Mouse (Mus musculus): ENCODE measurements around the gene Kcnj2.

Kcnj2 gene

GRCm38 (mm10) chr11:111070460-111070859 lies 4.5 kb downstream of the Kcnj2 start:
- no peak for TF ChIP-seq GATA4 (IDR thresholded peaks at IDR 0.05; ENCODE audit: insufficient replicate concordance, low read length)

GRCm38 (mm10) chr11:111074131-111074530 lies 8.2 kb downstream of the Kcnj2 start:
- TF ChIP-seq GATA4 (IDR thresholded peaks at IDR 0.05; ENCODE audit: insufficient replicate concordance, low read length), result no peak

DNA sequence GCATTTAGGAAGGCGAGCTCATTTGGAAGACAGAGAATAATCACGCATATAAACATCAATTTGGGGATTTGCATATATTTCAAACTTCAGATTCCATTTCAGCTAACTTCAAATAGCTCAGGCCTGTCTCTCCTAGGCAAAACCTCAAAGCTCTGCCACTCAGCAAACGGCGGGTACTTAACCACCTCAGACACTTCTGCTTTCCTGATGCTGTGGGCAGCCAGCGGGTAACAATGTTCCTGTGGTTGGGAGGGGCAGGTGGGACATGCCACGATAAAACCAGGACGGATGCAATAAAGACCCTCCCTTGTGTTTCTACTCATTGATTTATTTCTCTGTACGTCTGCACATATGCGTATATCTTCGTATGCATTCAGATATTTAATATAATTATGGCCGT lies 12.1 kb downstream of the Kcnj2 start:
- no peak for TF ChIP-seq GATA4 (IDR thresholded peaks at IDR 0.05; ENCODE audit: insufficient replicate concordance, low read length)

- no peak for TF ChIP-seq GATA4 (IDR thresholded peaks at IDR 0.05; ENCODE audit: insufficient replicate concordance, low read length)
Measured at GRCm38 (mm10) chr11:111083009-111083408, 17.0 kb downstream of the Kcnj2 start.

GRCm38 (mm10) chr11:111086933-111087332 lies 21.0 kb downstream of the Kcnj2 start:
- no peak for TF ChIP-seq GATA4 (IDR thresholded peaks at IDR 0.05; ENCODE audit: insufficient replicate concordance, low read length)

- TF ChIP-seq GATA4 (IDR thresholded peaks at IDR 0.05; ENCODE audit: insufficient replicate concordance, low read length), result no peak
Measured at GRCm38 (mm10) chr11:111088226-111088625, 22.3 kb downstream of the Kcnj2 start.

GRCm38 (mm10) chr11:111088812-111089211 lies 22.8 kb downstream of the Kcnj2 start:
- no peak for TF ChIP-seq GATA4 (IDR thresholded peaks at IDR 0.05; ENCODE audit: insufficient replicate concordance, low read length)

DNA sequence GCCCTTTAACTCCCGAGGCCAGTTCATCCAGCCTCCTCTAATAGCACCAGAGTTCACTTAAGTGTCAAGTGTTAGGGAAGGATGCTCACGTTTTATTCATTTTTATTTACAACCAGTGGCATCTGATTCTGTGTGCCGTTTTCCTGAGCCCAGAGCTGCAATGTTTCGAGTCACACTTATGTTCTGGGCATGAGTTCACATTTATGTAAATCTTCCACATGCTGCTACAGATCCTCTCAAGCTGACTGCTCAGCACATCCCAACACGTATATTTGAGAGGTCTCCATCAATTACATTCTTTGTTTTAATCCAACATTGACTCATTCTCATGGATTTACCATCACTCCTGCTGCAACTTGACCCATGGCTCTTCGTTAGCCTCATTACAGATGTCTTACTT lies 25.2 kb downstream of the Kcnj2 start:
- TF ChIP-seq GATA4 (IDR thresholded peaks at IDR 0.05; ENCODE audit: insufficient replicate concordance, low read length), result no peak

DNA sequence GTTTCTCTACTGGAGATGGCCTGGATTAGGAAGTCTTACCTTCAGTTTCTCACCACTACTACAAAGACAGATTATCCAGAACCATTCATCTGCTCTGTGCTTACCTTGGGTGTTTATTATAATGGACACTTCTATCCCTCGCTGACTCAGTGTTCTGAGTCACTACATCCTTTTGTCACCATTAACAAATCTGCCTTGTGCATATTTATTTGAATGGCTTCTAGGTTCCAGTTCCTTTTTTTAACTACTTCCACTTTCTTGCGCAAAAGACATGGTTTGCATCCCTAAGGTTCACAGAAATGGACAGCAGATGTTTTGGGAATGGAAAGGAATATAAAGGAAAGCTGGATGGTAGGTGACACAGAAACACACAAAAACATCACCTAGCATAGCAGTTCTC lies 27.0 kb downstream of the Kcnj2 start:
- TF ChIP-seq GATA4 (IDR thresholded peaks at IDR 0.05; ENCODE audit: insufficient replicate concordance, low read length), result no peak

DNA sequence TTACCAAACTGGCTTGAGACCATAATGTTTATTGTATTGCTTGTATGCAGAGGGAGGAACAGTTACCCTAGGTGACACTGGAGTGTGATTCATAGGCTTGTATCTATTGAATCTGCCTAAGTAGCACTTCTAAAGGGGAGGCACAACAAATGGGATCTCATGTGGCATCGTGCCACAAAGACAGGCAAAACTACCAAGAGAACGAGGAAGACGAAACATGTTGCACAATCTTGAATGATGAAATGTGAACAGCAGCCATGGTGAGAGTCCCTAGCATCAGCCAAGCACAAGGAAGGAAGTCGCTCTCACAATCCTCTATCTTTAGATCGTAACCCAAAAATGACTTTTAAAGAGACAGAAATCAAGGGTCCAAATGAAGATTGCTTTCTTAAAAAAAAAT lies 30.6 kb downstream of the Kcnj2 start:
- TF ChIP-seq GATA4 (IDR thresholded peaks at IDR 0.05; ENCODE audit: insufficient replicate concordance, low read length), result no peak

DNA sequence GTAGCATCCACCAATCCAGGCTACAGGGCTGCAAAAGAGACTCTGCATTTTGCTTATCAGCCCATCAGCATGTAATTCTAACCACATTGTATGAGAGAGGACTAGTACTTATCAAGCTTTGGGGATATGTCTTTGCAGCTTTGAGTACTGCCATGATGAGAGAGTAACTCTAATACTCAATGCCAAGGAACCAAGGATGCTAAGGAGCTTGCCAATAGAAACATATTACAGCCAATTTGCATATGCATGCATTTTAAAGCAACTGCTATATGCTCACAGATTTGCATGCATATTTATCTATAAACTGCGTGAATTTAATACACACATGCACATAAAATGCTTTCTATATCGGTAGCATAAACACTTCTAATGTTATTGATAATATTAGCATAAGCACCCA lies 34.2 kb downstream of the Kcnj2 start:
- TF ChIP-seq GATA4 (IDR thresholded peaks at IDR 0.05; ENCODE audit: insufficient replicate concordance, low read length), result no peak

DNA sequence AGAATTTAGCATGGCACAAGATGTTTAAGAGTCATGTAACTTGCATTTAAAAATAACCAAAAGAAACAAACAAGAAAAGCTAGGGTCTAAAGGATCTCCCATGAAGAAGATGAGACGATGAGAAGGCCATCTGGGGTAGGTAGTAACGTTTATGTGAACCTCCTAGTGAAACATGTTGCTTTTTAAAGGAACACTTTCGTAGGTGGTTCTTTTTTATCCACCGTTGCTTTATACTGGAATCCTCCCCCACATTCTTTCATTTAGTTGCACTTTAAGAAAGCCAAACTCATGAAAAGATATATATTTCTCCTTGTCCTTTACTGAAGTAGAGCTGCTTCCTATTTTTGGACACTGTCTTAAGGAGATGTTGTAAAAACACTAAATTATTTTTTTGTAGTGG lies 34.7 kb downstream of the Kcnj2 start:
- TF ChIP-seq GATA4 (IDR thresholded peaks at IDR 0.05; ENCODE audit: insufficient replicate concordance, low read length), result no peak

GRCm38 (mm10) chr11:111101620-111102176 lies 35.7 kb downstream of the Kcnj2 start:
- no peak for TF ChIP-seq GATA4 (IDR thresholded peaks at IDR 0.05; ENCODE audit: insufficient replicate concordance, low read length)

GRCm38 (mm10) chr11:111104422-111104821 lies 38.5 kb downstream of the Kcnj2 start:
- TF ChIP-seq GATA4 (IDR thresholded peaks at IDR 0.05; ENCODE audit: insufficient replicate concordance, low read length), result no peak

- TF ChIP-seq GATA4 (IDR thresholded peaks at IDR 0.05; ENCODE audit: insufficient replicate concordance, low read length), result no peak
Measured at GRCm38 (mm10) chr11:111108130-111108529, 42.2 kb downstream of the Kcnj2 start.

- TF ChIP-seq GATA4 (IDR thresholded peaks at IDR 0.05; ENCODE audit: insufficient replicate concordance, low read length), result no peak
Measured at GRCm38 (mm10) chr11:111121514-111121913, 55.5 kb downstream of the Kcnj2 start.

DNA sequence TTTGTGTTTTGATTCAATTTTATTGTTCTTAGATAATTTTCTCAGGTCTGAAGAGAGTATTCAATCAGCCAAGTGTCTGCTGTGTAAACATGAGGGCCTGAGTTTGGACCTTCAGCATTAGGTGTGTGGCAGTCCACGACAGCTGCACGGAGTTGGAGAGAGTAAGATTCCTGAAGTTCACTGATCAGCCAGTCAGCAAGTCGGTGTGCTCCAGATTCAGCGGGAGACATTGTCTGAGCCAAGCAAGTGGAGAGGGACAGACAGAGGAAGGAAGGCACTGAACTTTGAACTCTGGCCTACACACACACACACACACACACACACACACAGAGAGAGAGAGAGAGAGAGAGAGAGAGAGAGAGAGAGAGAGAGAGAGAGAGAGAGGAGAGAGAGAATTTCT lies 57.4 kb downstream of the Kcnj2 start:
- TF ChIP-seq GATA4 (IDR thresholded peaks at IDR 0.05; ENCODE audit: insufficient replicate concordance, low read length), result no peak
